8 mouse cellular contexts compared by ENCODE assay signal in genomic region chr1:79762282-79763250, GRCm38 (mm10). TPM values are rescaled to one million over a fixed set of nuclear protein-coding genes. Genes with fewer than 3 reads are reported as not detected.
DNase-seq lines count a peak whose midpoint lies in the region; ATAC-seq and TF ChIP-seq lines count a peak whose summit lies in the region.

No protein-coding gene starts in this region.

- peak overlapping the region; percentile 44 for H3K9ac ChIP-seq in neural tube, embryonic 11.5 days (ENCODE audit: low read length)
- H3K9ac ChIP-seq in hindbrain, embryonic 15.5 days = peak overlapping the region; percentile 71
- H3K9ac ChIP-seq in midbrain, embryonic 12.5 days (replicated peaks) = peak overlapping the region; percentile 47; the same call in 1 of the 2 replicates

- TF ChIP-seq POLR2A in kidney, adult 2 months (IDR thresholded peaks at IDR 0.05; ENCODE audit: low read depth, low read length) = no peak

- no peaks in the 10 kb centered on the region for H3K27me3 ChIP-seq in neural tube, embryonic 11.5 days (ENCODE audit: control insufficient read depth, insufficient read depth, low read length)
- H3K27me3 ChIP-seq in embryonic facial prominence, embryonic 10.5 days (replicated peaks; ENCODE audit: low read depth, poor library complexity, severe bottlenecking) = no peaks in the 10 kb centered on the region
- no peaks in the 10 kb centered on the region for H3K27me3 ChIP-seq in hindbrain, embryonic 15.5 days
- no peaks in the 10 kb centered on the region for H3K27me3 ChIP-seq in midbrain, embryonic 12.5 days
- H3K27me3 ChIP-seq in kidney, adult 2 months (replicated peaks; ENCODE audit: control insufficient read depth, insufficient read depth, low read length) = no peaks in the 10 kb centered on the region

- H3K36me3 ChIP-seq in neural tube, embryonic 11.5 days (ENCODE audit: control insufficient read depth, insufficient read depth, low read length) = no peaks in the 10 kb centered on the region
- no peaks in the 10 kb centered on the region for H3K36me3 ChIP-seq in embryonic facial prominence, embryonic 10.5 days (replicated peaks)
- no peaks in the 10 kb centered on the region for H3K36me3 ChIP-seq in hindbrain, embryonic 15.5 days
- H3K36me3 ChIP-seq in midbrain, embryonic 12.5 days = no peaks in the 10 kb centered on the region
- H3K36me3 ChIP-seq in kidney, adult 2 months (ENCODE audit: control insufficient read depth, insufficient read depth, low read length) = no peaks in the 10 kb centered on the region

- no peak for TF ChIP-seq CTCF in kidney, adult 2 months (conservative IDR thresholded peaks at IDR 0.05; ENCODE audit: insufficient read depth, insufficient read length, low read depth, low read length)

- no peak overlapping the region for H3K4me3 ChIP-seq in neural tube, embryonic 11.5 days (ENCODE audit: low read depth, low read length)
- peak overlapping the region; percentile 89 for H3K4me3 ChIP-seq in embryonic facial prominence, embryonic 10.5 days
- peak overlapping the region; percentile 70 for H3K4me3 ChIP-seq in hindbrain, embryonic 15.5 days
- H3K4me3 ChIP-seq in midbrain, embryonic 12.5 days = peak overlapping the region; percentile 81
- no peak overlapping the region for H3K4me3 ChIP-seq in kidney, adult 2 months (ENCODE audit: insufficient read depth, low read depth, low read length)

- H3K4me1 ChIP-seq in neural tube, embryonic 11.5 days (ENCODE audit: control insufficient read depth, insufficient read depth, low read length) = peaks cover 5% of the 10 kb centered on the region; the same call in 1 of the 2 replicates
- peaks cover 23% of the 10 kb centered on the region for H3K4me1 ChIP-seq in embryonic facial prominence, embryonic 10.5 days
- H3K4me1 ChIP-seq in hindbrain, embryonic 15.5 days (replicated peaks) = peaks cover 29% of the 10 kb centered on the region
- H3K4me1 ChIP-seq in midbrain, embryonic 12.5 days = peaks cover 17% of the 10 kb centered on the region
- peaks cover 15% of the 10 kb centered on the region for H3K4me1 ChIP-seq in kidney, adult 2 months (ENCODE audit: control insufficient read depth, insufficient read depth, low read length)

- DNase-seq in neural tube, embryonic 11.5 days (ENCODE audit: low spot score) = no peak
- DNase-seq in neural tube, embryonic 10.5 days (ENCODE audit: extremely low spot score, low spot score) = no peak
- no peak for DNase-seq in embryonic facial prominence, embryonic 10.5 days (ENCODE audit: low spot score)
- no peak for DNase-seq in urinary bladder, adult 2 months (ENCODE audit: low spot score)
- no peak for DNase-seq in kidney, adult 2 months
- DNase-seq in testis, postnatal 14 days (ENCODE audit: low spot score) = no peak

- ATAC-seq in neural tube, embryonic 11.5 days (ENCODE audit: insufficient read depth, low FRiP score, low TSS enrichment) = no peak
- no peak for ATAC-seq in hindbrain, embryonic 15.5 days (ENCODE audit: low FRiP score, low read depth)
- no peak for ATAC-seq in midbrain, embryonic 12.5 days (ENCODE audit: low FRiP score, low read depth)

- peak overlapping the region; percentile 78 for H3K4me2 ChIP-seq in neural tube, embryonic 11.5 days (ENCODE audit: low read depth)
- H3K4me2 ChIP-seq in hindbrain, embryonic 15.5 days = peak overlapping the region; percentile 91
- peak overlapping the region; percentile 81 for H3K4me2 ChIP-seq in midbrain, embryonic 12.5 days (replicated peaks)

- H3K27ac ChIP-seq in neural tube, embryonic 11.5 days (ENCODE audit: low read depth, low read length) = no peak overlapping the region
- peak overlapping the region; percentile 89; the same call in 1 of the 2 replicates for H3K27ac ChIP-seq in embryonic facial prominence, embryonic 10.5 days (replicated peaks)
- H3K27ac ChIP-seq in hindbrain, embryonic 15.5 days (replicated peaks) = peak overlapping the region; percentile 50
- H3K27ac ChIP-seq in midbrain, embryonic 12.5 days (replicated peaks) = no peak overlapping the region
- no peak overlapping the region for H3K27ac ChIP-seq in kidney, adult 2 months (ENCODE audit: insufficient read depth, low read depth, low read length)

- 66% methylated on average over 16 of the region's 16 CpGs for WGBS in neural tube, embryonic 11.5 days
- whole genome bisulfite sequencing in embryonic facial prominence, embryonic 10.5 days = 66% methylated on average over 16 of the region's 16 CpGs
- WGBS in hindbrain, embryonic 15.5 days = 65% methylated on average over 16 of the region's 16 CpGs
- 66% methylated on average over 16 of the region's 16 CpGs for WGBS in midbrain, embryonic 12.5 days
- 39% methylated on average over 16 of the region's 16 CpGs for WGBS in kidney, adult 2 months

- H3K9me3 ChIP-seq in neural tube, embryonic 11.5 days (ENCODE audit: control insufficient read depth, low read length) = no peaks in the 10 kb centered on the region
- H3K9me3 ChIP-seq in embryonic facial prominence, embryonic 10.5 days = no peaks in the 10 kb centered on the region
- no peaks in the 10 kb centered on the region for H3K9me3 ChIP-seq in hindbrain, embryonic 15.5 days
- H3K9me3 ChIP-seq in midbrain, embryonic 12.5 days = no peaks in the 10 kb centered on the region

RNA-seq across cellular contexts. Expression of gene Mrpl44, which starts 13.3 kb away (rescaled TPM):
- polyA plus RNA-seq in neural tube, embryonic 11.5 days (2014; fragmentation: Nextera tagmentation; extraction: Ambion mirVana) = 51.8 and 54.8 TPM in 2 replicates
- polyA plus RNA-seq in embryonic facial prominence, embryonic 10.5 days (2016; fragmentation: Nextera tagmentation; extraction: Ambion mirVana) = 60.6 and 61.1 TPM in 2 replicates
- 36.3 and 40.9 TPM in 2 replicates for polyA plus RNA-seq in hindbrain, embryonic 15.5 days (2015; fragmentation: Nextera tagmentation; extraction: Ambion mirVana)
- polyA plus RNA-seq in midbrain, embryonic 12.5 days (2016; fragmentation: Nextera tagmentation; extraction: Ambion mirVana) = 50.4 and 51.4 TPM in 2 replicates
- 29.1 and 30.8 TPM in 2 replicates for polyA plus RNA-seq in urinary bladder, adult 2 months (2012; rRNA removed)
- polyA plus RNA-seq in kidney, adult 2 months (2012; rRNA removed) = 16.0 and 21.4 TPM in 2 replicates

RNA-seq across cellular contexts. Expression of gene Wdfy1, which starts 13.4 kb away (rescaled TPM):
- polyA plus RNA-seq in neural tube, embryonic 11.5 days (2014; fragmentation: Nextera tagmentation; extraction: Ambion mirVana) = 54.7 and 55.1 TPM in 2 replicates
- polyA plus RNA-seq in embryonic facial prominence, embryonic 10.5 days (2016; fragmentation: Nextera tagmentation; extraction: Ambion mirVana) = 32.4 and 34.4 TPM in 2 replicates
- polyA plus RNA-seq in hindbrain, embryonic 15.5 days (2015; fragmentation: Nextera tagmentation; extraction: Ambion mirVana) = 110 and 115 TPM in 2 replicates
- 57.5 and 65.4 TPM in 2 replicates for polyA plus RNA-seq in midbrain, embryonic 12.5 days (2016; fragmentation: Nextera tagmentation; extraction: Ambion mirVana)
- polyA plus RNA-seq in urinary bladder, adult 2 months (2012; rRNA removed) = 17.5 and 19.5 TPM in 2 replicates
- 46.4 and 46.9 TPM in 2 replicates for polyA plus RNA-seq in kidney, adult 2 months (2012; rRNA removed)

Comparison
In these comparisons a context has a peak if more than half of its experiments do, and no peak if none do; other contexts are left out.
1. H3K27ac ChIP-seq: peak in embryonic facial prominence, embryonic 10.5 days (single experiment) and hindbrain, embryonic 15.5 days (single experiment); none in neural tube, embryonic 11.5 days (single experiment), midbrain, embryonic 12.5 days (single experiment) and kidney, adult 2 months (single experiment).
2. H3K4me3 ChIP-seq: peak in embryonic facial prominence, embryonic 10.5 days (single experiment), hindbrain, embryonic 15.5 days (single experiment) and midbrain, embryonic 12.5 days (single experiment); none in neural tube, embryonic 11.5 days (single experiment) and kidney, adult 2 months (single experiment).
3. Peak in every context shown above with its lines, with median percentiles within 50 percentile points of each other: H3K4me2 ChIP-seq and H3K9ac ChIP-seq.